Mouse (Mus musculus) lung, embryonic 14.5 days (tissue): ENCODE results near the gene Olfr615. TPM values are rescaled to one million over a fixed set of nuclear protein-coding genes. Genes with fewer than 3 reads are reported as not detected.
"Not testable (repeated sequence)": the region's sequence is repeated elsewhere in the genome, so short reads cannot be mapped to it uniquely, and the experiment has no call there.

Experiments used
- ATAC-seq: fragments of 200-750 bp; cut with Nextera tagmentation; 2 replicates; pipeline ENCODE4 v1.8.0; 2017; ENCODE audit warnings: mild to moderate bottlenecking, moderate TSS enrichment, moderate library complexity; ENCODE audit not compliant: insufficient read depth
- DNase-seq: peaks from one replicate; pipeline ENCODE4 v3.0.0-alpha.2; 2015
- H3K27ac ChIP-seq: fragments of 300-500 bp; sonication (generic); 2 replicates; pipeline ENCODE4 v1.5.1; 2014; ENCODE audit warnings: low read depth, mild to moderate bottlenecking, moderate library complexity
- H3K27me3 ChIP-seq: fragments of 300-500 bp; sonication (generic); 2 replicates; pipeline ENCODE4 v1.6.1; 2014; ENCODE audit warnings: low read length, control low read depth; ENCODE audit not compliant: insufficient read depth
- H3K36me3 ChIP-seq: fragments of 300-500 bp; sonication (generic); 2 replicates; pipeline ENCODE4 v1.6.1; 2014; ENCODE audit warnings: control low read depth; ENCODE audit not compliant: insufficient read depth
- H3K4me1 ChIP-seq: fragments of 300-500 bp; sonication (generic); 2 replicates; pipeline ENCODE4 v1.6.1; 2014; ENCODE audit warnings: antibody characterized with exemption, control low read depth; ENCODE audit not compliant: insufficient read depth
- H3K4me2 ChIP-seq: fragments of 300-500 bp; sonication (generic); 2 replicates; pipeline ENCODE4 v1.6.1; 2014; ENCODE audit warnings: mild to moderate bottlenecking
- H3K4me3 ChIP-seq: fragments of 300-500 bp; sonication (generic); 2 replicates; pipeline ENCODE4 v1.5.1; 2014; ENCODE audit warnings: low read depth, low read length
- H3K9ac ChIP-seq: fragments of 300-500 bp; sonication (generic); 2 replicates; pipeline ENCODE4 v1.6.1; 2014
- H3K9me3 ChIP-seq: fragments of 300-500 bp; sonication (generic); 2 replicates; pipeline ENCODE4 v1.6.1; 2016; ENCODE audit warnings: low read depth, low read length, control low read depth
- CTCF ChIP-seq: IDR thresholded peaks from 2 replicates; pipeline ENCODE4 v1.5.1; 2016; ENCODE audit warnings: antibody characterized with exemption, low read depth
- WGBS: fragments of 180-500 bp; shearing (Covaris S2); extraction: QIAGEN DNeasy Blood & Tissue Kit; methylation state at CpG from one replicate; pipeline ENCODE4 v1.1.7; 2014; 5-methylcytosine and 5-hydroxymethylcytosine counted together
- polyA plus RNA-seq: library from polyadenylated mRNA; unstranded; fragments of >200 nt; fragmentation: Nextera tagmentation; extraction: Ambion mirVana; gene quantifications from 2 replicates; pipeline ENCODE4 v1.2.1, GENCODE M21; 2014

Olfr615 gene
- polyA plus RNA-seq, result not detected in 2 replicates

- whole genome bisulfite sequencing, result 82% methylated on average over 2 of the region's 2 CpGs
Observed at GRCm38 (mm10) chr7:103555779-103556178, at the start of gene Olfr615. Olfr615 (plus strand) TSS chr7:103556079.

DNA sequence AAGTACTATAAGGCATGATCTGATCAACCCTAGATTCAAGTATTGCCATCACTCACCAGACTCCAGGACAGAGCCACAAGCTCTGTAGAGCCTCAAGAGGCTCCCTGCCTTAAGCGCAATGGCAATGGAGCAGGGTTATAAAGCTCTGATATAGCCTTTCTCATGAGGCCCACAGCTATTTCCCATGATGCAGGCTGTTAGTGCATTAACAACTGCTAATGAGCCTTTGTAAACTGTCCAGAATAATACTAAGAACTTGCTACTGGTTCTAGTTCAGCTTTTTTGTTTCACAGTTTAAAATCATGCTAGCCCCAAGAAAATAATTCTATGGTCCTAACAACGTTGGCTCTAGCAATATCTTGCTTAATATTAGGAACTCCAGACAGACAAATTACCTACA lies 43.9 kb upstream of the Olfr615 start, which contains the start of gene Olfr610:
Gene Olfr610, minus strand, starts transcription at position 101 of the 400 bp plus-strand sequence.
- TF ChIP-seq CTCF, result no peak
- Histone ChIP-seq H3K9me3 (no peaks in the 10 kb centered on the region), H3K27ac (no peak within 1 kb of the TSS), H3K4me2 (no peak within 1 kb of the TSS), H3K4me1 (no peaks in the 10 kb centered on the region), H3K27me3 (no peaks in the 10 kb centered on the region), H3K4me3 (no peak within 1 kb of the TSS), H3K36me3 (no peaks in the 10 kb centered on the region), H3K9ac (no peak within 1 kb of the TSS)
- 78% methylated on average over 2 of the region's 2 CpGs for WGBS
- ATAC-seq, result no peak
- no peak for DNase-seq

More at GRCm38 (mm10) chr7:103555779-103556178, at the start of gene Olfr615:
- no peak within 1 kb of the TSS for H3K4me3 ChIP-seq
- no peak within 1 kb of the TSS for H3K27ac ChIP-seq
- no peaks in the 10 kb centered on the region for H3K4me1 ChIP-seq
- no peak for DNase-seq
- no peak within 1 kb of the TSS for H3K4me2 ChIP-seq
- no peaks in the 10 kb centered on the region for H3K9me3 ChIP-seq
- H3K27me3 ChIP-seq, result no peaks in the 10 kb centered on the region
- no peaks in the 10 kb centered on the region for H3K36me3 ChIP-seq
- no peak for ATAC-seq
- no peak for TF ChIP-seq CTCF
- no peak within 1 kb of the TSS for H3K9ac ChIP-seq

DNA sequence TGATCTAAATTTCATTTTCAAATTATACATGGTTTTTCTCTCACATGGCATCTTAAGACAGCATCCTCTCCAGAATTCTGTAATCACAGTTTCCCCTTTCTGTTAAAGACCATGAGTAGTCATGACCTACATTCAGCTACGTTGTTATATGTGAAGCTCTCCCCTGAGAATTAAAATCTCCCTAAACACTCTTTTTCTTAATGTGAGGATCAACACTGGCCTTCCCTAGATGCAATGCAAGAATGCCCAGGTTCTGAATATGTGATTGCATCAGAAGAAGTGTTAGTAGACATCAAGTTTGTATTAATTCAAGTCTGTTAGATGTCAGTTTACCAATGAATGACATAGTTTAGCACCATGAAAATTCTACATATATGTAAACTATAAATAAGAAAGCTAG lies 35.1 kb upstream of the Olfr615 start, which contains the start of gene Olfr611:
Gene Olfr611, minus strand, starts transcription at position 101 of the 400 bp plus-strand sequence.
- not testable (repeated sequence) for H3K27me3 ChIP-seq, H3K4me3 ChIP-seq, H3K4me1 ChIP-seq, H3K9me3 ChIP-seq, ATAC-seq, H3K4me2 ChIP-seq, H3K36me3 ChIP-seq, DNase-seq, H3K9ac ChIP-seq, H3K27ac ChIP-seq
- 66% methylated on average over 1 of the region's 1 CpGs for WGBS

- not testable (repeated sequence) for H3K4me1 ChIP-seq, DNase-seq, H3K4me2 ChIP-seq, H3K27me3 ChIP-seq, H3K36me3 ChIP-seq, ATAC-seq, H3K4me3 ChIP-seq, H3K9ac ChIP-seq, H3K9me3 ChIP-seq, H3K27ac ChIP-seq
- 84% methylated on average over 2 of the region's 2 CpGs for WGBS
Observed at GRCm38 (mm10) chr7:103542617-103543016, 13.3 kb upstream of the Olfr615 start, which contains the start of gene Olfr612. Olfr612 (minus strand) TSS chr7:103542717.

GRCm38 (mm10) chr7:103547774-103548173 lies 8.1 kb upstream of the Olfr615 start, which contains the start of gene Olfr613:
Olfr613 (plus strand) TSS chr7:103548074.
- Histone ChIP-seq H3K4me3 (no peak within 1 kb of the TSS), H3K4me2 (no peak within 1 kb of the TSS), H3K9me3 (no peaks in the 10 kb centered on the region; the same call in 1 of the 2 replicates), H3K27ac (no peak within 1 kb of the TSS), H3K4me1 (no peaks in the 10 kb centered on the region), H3K36me3 (no peaks in the 10 kb centered on the region), H3K27me3 (no peaks in the 10 kb centered on the region), H3K9ac (no peak within 1 kb of the TSS)
- no peak for DNase-seq
- TF ChIP-seq CTCF, result no peak
- 53% methylated on average over 2 of the region's 2 CpGs for WGBS
- no peak for ATAC-seq

DNA sequence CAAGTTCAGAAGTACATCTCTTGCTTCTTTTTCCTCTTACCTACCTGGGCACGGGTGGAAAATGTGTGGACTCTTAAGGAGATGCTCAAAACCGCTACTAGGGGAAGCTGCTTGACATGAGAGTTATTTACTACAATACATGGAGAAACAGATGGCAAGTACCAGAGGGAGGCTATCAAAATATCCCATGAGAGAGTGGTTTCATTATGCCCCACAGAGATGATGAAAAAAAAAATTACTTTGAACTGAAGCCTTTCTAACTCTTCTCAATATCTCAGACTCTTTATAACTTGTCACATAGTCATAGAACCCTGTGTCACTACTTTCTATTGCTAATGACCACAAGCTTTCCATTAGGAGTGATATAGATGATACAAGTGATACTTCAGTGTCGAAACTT lies 13.2 kb downstream of the Olfr615 start, which contains the start of gene Olfr616:
Gene Olfr616, minus strand, starts transcription at position 101 of the 400 bp plus-strand sequence.
- Histone ChIP-seq H3K27ac (no peak within 1 kb of the TSS), H3K36me3 (no peaks in the 10 kb centered on the region), H3K9me3 (no peaks in the 10 kb centered on the region), H3K9ac (no peak within 1 kb of the TSS), H3K27me3 (no peaks in the 10 kb centered on the region), H3K4me3 (no peak within 1 kb of the TSS), H3K4me1 (no peaks in the 10 kb centered on the region), H3K4me2 (no peak within 1 kb of the TSS)
- TF ChIP-seq CTCF, result no peak
- WGBS, result 73% methylated on average over 3 of the region's 3 CpGs
- no peak for DNase-seq
- ATAC-seq, result no peak

GRCm38 (mm10) chr7:103572761-103573160 lies 16.9 kb downstream of the Olfr615 start, which contains the start of gene Olfr617:
Olfr617 (plus strand) TSS chr7:103573061.
- ATAC-seq (no peak), DNase-seq (no peak)
- no peaks in the 10 kb centered on the region for H3K4me1 ChIP-seq
- H3K4me3 ChIP-seq, result no peak within 1 kb of the TSS
- no peaks in the 10 kb centered on the region for H3K9me3 ChIP-seq
- no peak within 1 kb of the TSS for H3K27ac ChIP-seq
- no peak within 1 kb of the TSS for H3K4me2 ChIP-seq
- no peaks in the 10 kb centered on the region for H3K27me3 ChIP-seq
- 75% methylated on average over 1 of the region's 1 CpGs for WGBS
- H3K9ac ChIP-seq, result no peak within 1 kb of the TSS
- TF ChIP-seq CTCF, result no peak
- no peaks in the 10 kb centered on the region for H3K36me3 ChIP-seq
